Mouse (Mus musculus): Measurements from ENCODE around the gene Klhl35.

GRCm38 (mm10) chr7:99469680-99470405 lies 4.0 kb downstream of the Klhl35 start:
- no peak for TF ChIP-seq MAX (IDR thresholded peaks at IDR 0.05; ENCODE audit: low read length)
- no peak for TF ChIP-seq NRF1 (IDR thresholded peaks at IDR 0.05; ENCODE audit: insufficient read depth, low read depth, low read length, poor library complexity, severe bottlenecking)
- no peak for TF ChIP-seq CTCF (IDR thresholded peaks at IDR 0.05 in 2 of 3, conservative IDR thresholded peaks at IDR 0.05 in 1 of 3; ENCODE audit: control insufficient read depth in 1 of 3, insufficient read depth in 1 of 3, low read depth in 2 of 3, low read length in 3 of 3, poor library complexity in 1 of 3, severe bottlenecking in 1 of 3)
- no peak for TF ChIP-seq POLR2A (IDR thresholded peaks at IDR 0.05; ENCODE audit: control insufficient read depth in 1 of 2, insufficient read depth in 1 of 2, low read depth in 1 of 2, low read length in 2 of 2, poor library complexity in 1 of 2)
- no peak for TF ChIP-seq HCFC1 (IDR thresholded peaks at IDR 0.05; ENCODE audit: low read depth, low read length)
- TF ChIP-seq E2F4 (IDR thresholded peaks at IDR 0.05; ENCODE audit: borderline replicate concordance, low read depth, low read length), result no peak
- no peak for TF ChIP-seq POLR2AphosphoS2 (IDR thresholded peaks at IDR 0.05; ENCODE audit: low read length)
- TF ChIP-seq RAD21 (IDR thresholded peaks at IDR 0.05; ENCODE audit: low read depth, low read length), result no peak
- no peak for TF ChIP-seq EP300 (IDR thresholded peaks at IDR 0.05; ENCODE audit: low read depth in 1 of 2, low read length in 2 of 2)
